18 mouse cellular contexts compared by ENCODE assay signal in genomic region chr16:23457338-23457737, GRCm38 (mm10). TPM values are rescaled to one million over a fixed set of nuclear protein-coding genes. Genes with fewer than 3 reads are reported as not detected.
DNase-seq lines count a peak whose midpoint lies in the region; ATAC-seq lines count a peak whose summit lies in the region.
"Had no signal": no experiment of that assay in that cellular context is flagged by ENCODE, and none has a peak within 500 bp of the region (broad histone marks: within the 10 kb centered on the region; RNA-seq: fewer than 3 reads in every experiment).

No protein-coding gene starts in this region.

- peak; percentile 70 for DNase-seq in 416B (ENCODE audit: low read depth)
- DNase-seq in CD8-positive naive resting alpha-beta T cell, adult 2 months (ENCODE audit: low read depth in 2 of 2, low spot score in 2 of 2), result peak; percentile 18 to 30
- DNase-seq in thymus, postnatal 36 days, result peak; percentile 12 to 33
- no peak for DNase-seq in kidney, postnatal 25 days
- DNase-seq in liver, result no peak
- DNase-seq in adrenal gland, adult 8-10 months, result no peak
- DNase-seq: B cell, adult 2 months; layer of hippocampus, adult 9-11 months had no signal

- ATAC-seq in megakaryocyte progenitor cell, adult 5-6 weeks (replicated peaks; ENCODE audit: poor library complexity), result peak; percentile 55; the same call in 1 of the 2 replicates
- ATAC-seq: forebrain, embryonic 13.5 days; hindbrain, postnatal 0 days; intestine, postnatal 0 days; midbrain, embryonic 16.5 days had no signal

RNA-seq across cellular contexts. Expression of gene Rtp1, which starts 28.4 kb away (rescaled TPM):
- not detected in 2 replicates for total RNA-seq in megakaryocyte progenitor cell, adult 5-6 weeks (2015)
- not detected in 2 replicates for total RNA-seq in megakaryocyte progenitor cell, adult 5-6 weeks (2017)
- total RNA-seq in adrenal gland, adult 8-10 months (2022), result not detected
- total RNA-seq: adrenal gland, adult 18-20 months; adrenal gland, postnatal 36 days; gastrocnemius, postnatal 14 days; heart, postnatal 36 days; liver, adult 2 months had no signal

Comparison
In these comparisons a context has a peak if more than half of its experiments do, and no peak if none do; other contexts are left out.
1. DNase-seq: peak in 416B (single experiment), CD8-positive naive resting alpha-beta T cell, adult 2 months (2 of 2) and thymus, postnatal 36 days (2 of 2); none in kidney, postnatal 25 days (0 of 2), liver (single experiment) and adrenal gland, adult 8-10 months (single experiment).